Mouse (Mus musculus) forebrain, embryonic 12.5 days (tissue): ENCODE data around the gene Mid1. TPM values are rescaled to one million over a fixed set of nuclear protein-coding genes. Genes with fewer than 3 reads are reported as not detected.

Experiments
- ATAC-seq: fragments of 200-750 bp; cut with Nextera tagmentation; 2 replicates; pipeline ENCODE4 v1.8.0; 2017; ENCODE audit warnings: moderate TSS enrichment; ENCODE audit not compliant: low FRiP score
- H3K27ac ChIP-seq: fragments of 300-500 bp; sonication (generic); 2 replicates; pipeline ENCODE4 v1.5.1; 2016; ENCODE audit warnings: mild to moderate bottlenecking
- H3K27me3 ChIP-seq: fragments of 300-500 bp; sonication (generic); 2 replicates; pipeline ENCODE4 v1.6.1; 2016; ENCODE audit warnings: mild to moderate bottlenecking
- H3K36me3 ChIP-seq: fragments of 300-500 bp; sonication (generic); replicated peaks from 2 replicates; pipeline ENCODE4 v1.6.1; 2016; ENCODE audit warnings: mild to moderate bottlenecking
- H3K4me1 ChIP-seq: fragments of 300-500 bp; sonication (generic); 2 replicates; pipeline ENCODE4 v1.6.1; 2016
- H3K4me2 ChIP-seq: fragments of 300-500 bp; sonication (generic); 2 replicates; pipeline ENCODE4 v1.6.1; 2016; ENCODE audit warnings: mild to moderate bottlenecking, moderate library complexity
- H3K4me3 ChIP-seq: fragments of 300-500 bp; sonication (generic); replicated peaks from 2 replicates; pipeline ENCODE4 v1.5.1; 2016; ENCODE audit warnings: mild to moderate bottlenecking
- H3K9ac ChIP-seq: fragments of 300-500 bp; sonication (generic); 2 replicates; pipeline ENCODE4 v1.6.1; 2016; ENCODE audit warnings: mild to moderate bottlenecking
- H3K9me3 ChIP-seq: fragments of 300-500 bp; sonication (generic); 2 replicates; pipeline ENCODE4 v1.6.1; 2016
- whole genome bisulfite sequencing: fragments of 180-500 bp; shearing (Covaris S2); methylation state at CpG from one replicate; pipeline ENCODE4 v1.1.7; 2016; 5-methylcytosine and 5-hydroxymethylcytosine counted together
- polyA plus RNA-seq: library from polyadenylated mRNA; unstranded; fragments of >200 nt; fragmentation: Nextera tagmentation; extraction: Ambion mirVana; gene quantifications from 2 replicates; pipeline ENCODE4 v1.2.1, GENCODE M21; 2016

Mid1 gene
- polyA plus RNA-seq, 1 experiment from 2014 or later = 16.2 TPM

DNA sequence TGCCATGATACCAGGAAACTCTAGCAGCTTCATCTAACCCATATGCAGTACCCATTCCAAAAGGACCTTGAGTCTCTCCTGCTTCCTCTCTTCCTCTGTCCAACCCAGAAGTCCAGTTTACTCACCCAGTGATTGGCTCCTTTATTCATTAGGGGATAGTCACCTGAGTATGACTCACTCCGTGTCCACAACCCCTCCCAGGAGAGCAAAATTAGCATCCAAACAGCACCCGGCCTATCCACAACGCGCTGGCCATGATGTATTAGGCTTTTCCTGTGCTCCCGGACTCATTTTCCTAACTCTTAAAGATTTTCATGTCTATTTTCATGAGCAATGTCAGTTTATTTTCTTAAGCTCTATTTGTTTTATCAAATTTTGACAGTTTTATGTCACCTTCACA, 104.7 kb downstream of the Mid1 start:
- Histone ChIP-seq H3K36me3 (no peaks in the 10 kb centered on the region), H3K4me2 (no peak overlapping the region), H3K9ac (no peak overlapping the region), H3K9me3 (no peaks in the 10 kb centered on the region), H3K4me1 (peaks cover 5% of the 10 kb centered on the region; the same call in 1 of the 2 replicates), H3K27me3 (peaks cover 18% of the 10 kb centered on the region), H3K4me3 (no peak overlapping the region), H3K27ac (no peak overlapping the region)
- ATAC-seq = no peak
- WGBS = 81% methylated on average over 5 of the region's 5 CpGs

DNA sequence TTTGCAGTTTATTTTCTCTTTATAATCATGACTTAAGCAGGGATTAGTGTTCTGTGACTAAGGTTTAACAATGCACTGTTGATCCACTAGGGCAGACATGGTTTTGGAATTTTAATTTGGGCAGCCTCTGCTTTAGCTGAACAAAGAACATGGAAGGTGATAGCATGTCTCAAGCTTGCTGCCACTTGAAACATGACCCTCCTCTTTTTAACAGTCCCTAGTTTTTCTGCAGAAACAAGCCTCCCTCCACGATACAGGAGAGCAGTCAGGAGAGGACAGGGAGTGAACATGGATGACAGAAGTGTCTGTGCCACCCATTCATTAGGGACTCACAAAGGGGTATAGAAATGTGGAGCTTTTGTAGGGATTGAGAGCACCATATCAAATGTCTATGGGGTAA, 107.9 kb downstream of the Mid1 start:
- Histone ChIP-seq H3K9me3 (no peaks in the 10 kb centered on the region), H3K27ac (no peak overlapping the region), H3K4me1 (peaks cover 5% of the 10 kb centered on the region; the same call in 1 of the 2 replicates), H3K27me3 (peaks cover 18% of the 10 kb centered on the region), H3K36me3 (no peaks in the 10 kb centered on the region), H3K4me2 (no peak overlapping the region), H3K9ac (no peak overlapping the region), H3K4me3 (no peak overlapping the region)
- 18% methylated on average over 1 of the region's 1 CpGs for WGBS
- peak; percentile 77; the same call in 1 of the 2 replicates for ATAC-seq

DNA sequence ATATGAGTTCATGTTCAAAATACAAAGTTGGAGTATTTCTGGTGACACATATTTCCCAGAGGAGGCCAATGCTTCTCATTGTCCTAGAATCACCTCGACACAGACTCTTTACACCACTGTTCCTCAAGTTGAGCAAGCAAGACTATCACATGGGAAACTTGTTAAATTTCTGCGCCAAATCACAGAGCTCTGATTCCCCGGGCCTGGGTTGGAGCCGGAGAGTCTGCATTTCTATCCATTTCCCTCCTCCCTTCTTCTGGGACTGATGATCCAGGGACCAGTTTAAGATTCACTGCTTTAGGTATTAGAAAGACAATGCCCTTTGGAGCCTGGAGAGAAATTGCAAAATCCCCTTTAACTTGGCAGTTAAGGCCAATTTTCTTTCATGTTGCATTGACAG, 109.4 kb downstream of the Mid1 start:
- peaks cover 15% of the 10 kb centered on the region for H3K27me3 ChIP-seq
- no peak for ATAC-seq

DNA sequence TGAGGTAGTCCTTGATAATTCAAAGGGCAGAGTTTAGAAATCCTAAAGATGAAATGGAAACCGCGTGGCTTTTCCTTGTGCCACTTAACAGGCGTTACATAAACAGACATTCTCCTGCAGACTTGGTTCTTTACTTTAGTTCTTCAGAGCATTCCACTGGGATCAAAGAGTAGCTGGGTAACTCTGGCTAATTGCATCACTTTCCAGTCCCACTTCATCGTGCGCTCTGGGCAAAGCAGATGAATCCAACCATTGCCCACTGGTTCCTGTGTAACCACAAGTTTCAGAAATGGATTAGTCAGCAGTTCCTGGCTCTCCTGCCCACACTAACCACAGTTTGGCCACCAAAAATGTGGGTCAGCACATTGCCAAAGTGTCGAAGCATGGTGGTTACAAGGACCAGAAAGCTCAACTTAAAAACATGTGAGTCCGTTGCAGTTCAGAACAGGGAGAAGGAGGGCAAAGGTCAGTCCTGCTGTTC, 109.9 kb downstream of the Mid1 start:
- Histone ChIP-seq H3K4me2 (no peak overlapping the region), H3K4me3 (no peak overlapping the region), H3K36me3 (no peaks in the 10 kb centered on the region), H3K9me3 (no peaks in the 10 kb centered on the region), H3K27me3 (peaks cover 11% of the 10 kb centered on the region), H3K9ac (no peak overlapping the region), H3K4me1 (peaks cover 5% of the 10 kb centered on the region; the same call in 1 of the 2 replicates), H3K27ac (no peak overlapping the region)
- ATAC-seq = no peak
- WGBS = 52% methylated on average over 7 of the region's 7 CpGs

More for the DNA sequence above, 109.4 kb downstream of the Mid1 start:
- H3K4me2 ChIP-seq = no peak overlapping the region
- no peak overlapping the region for H3K27ac ChIP-seq
- no peak overlapping the region for H3K4me3 ChIP-seq
- H3K9me3 ChIP-seq = no peaks in the 10 kb centered on the region
- no peak overlapping the region for H3K9ac ChIP-seq
- H3K4me1 ChIP-seq = peaks cover 5% of the 10 kb centered on the region; the same call in 1 of the 2 replicates
- WGBS = 65% methylated on average over 4 of the region's 4 CpGs
- no peaks in the 10 kb centered on the region for H3K36me3 ChIP-seq

DNA sequence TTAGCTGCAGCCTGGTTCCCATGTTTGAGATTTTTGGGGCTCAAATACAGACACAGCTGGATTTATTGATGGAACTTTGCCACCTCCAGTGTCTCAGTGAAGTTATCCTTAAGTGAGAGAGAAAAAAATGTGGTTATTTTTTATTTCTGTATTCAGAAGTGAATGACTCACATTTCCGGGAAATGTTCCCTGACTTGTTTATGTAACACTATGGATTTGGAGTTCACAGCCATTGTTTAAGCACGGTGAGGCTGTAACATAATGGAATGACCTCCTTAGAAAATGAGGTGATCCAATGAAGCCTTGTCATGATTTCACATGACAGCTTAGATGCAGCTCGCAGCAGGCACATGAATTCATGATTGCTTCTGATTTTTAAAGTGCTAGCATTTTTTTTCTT, 112.1 kb downstream of the Mid1 start:
- Histone ChIP-seq H3K27me3 (peaks cover 14% of the 10 kb centered on the region), H3K4me1 (peaks cover 5% of the 10 kb centered on the region; the same call in 1 of the 2 replicates), H3K27ac (no peak overlapping the region), H3K36me3 (no peaks in the 10 kb centered on the region), H3K4me3 (no peak overlapping the region), H3K9ac (no peak overlapping the region), H3K9me3 (no peaks in the 10 kb centered on the region), H3K4me2 (no peak overlapping the region)
- ATAC-seq = no peak
- WGBS = 50% methylated on average over 3 of the region's 3 CpGs

DNA sequence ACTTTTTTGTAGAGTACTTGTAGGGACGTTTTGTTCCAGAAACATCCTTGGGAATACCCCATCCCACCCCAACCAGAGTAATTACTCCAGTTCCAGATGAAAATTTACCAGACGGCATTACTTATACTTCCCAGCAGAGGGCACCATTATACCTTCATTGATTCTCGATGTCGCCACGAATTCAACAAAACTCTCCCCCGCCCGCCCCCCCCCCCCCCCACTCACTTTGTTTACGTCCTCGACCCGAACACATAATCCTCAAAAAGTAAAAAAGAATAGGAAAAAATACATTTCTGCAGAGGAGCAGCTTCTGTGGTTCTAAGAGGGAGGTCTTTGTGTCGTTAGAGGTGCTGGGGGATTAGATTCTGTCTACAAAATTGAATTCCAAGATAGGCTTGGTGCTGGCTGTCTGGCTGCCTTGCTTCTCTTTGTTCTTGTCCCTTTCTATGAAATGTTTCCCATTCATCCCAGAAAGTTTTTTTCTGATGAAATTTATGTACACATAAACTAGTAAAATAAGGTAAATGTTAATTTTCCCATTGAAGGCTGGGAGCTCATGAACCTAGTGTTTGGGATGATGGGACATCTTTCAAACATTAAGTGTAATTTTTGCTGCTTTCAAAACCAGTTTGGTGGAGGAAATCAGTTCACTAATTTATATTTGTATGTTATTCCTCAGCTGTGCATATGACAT, 114.1 kb downstream of the Mid1 start:
- Histone ChIP-seq H3K36me3 (no peaks in the 10 kb centered on the region), H3K27me3 (peaks cover 9% of the 10 kb centered on the region), H3K4me2 (peak overlapping the region; percentile 24; the same call in 1 of the 2 replicates), H3K9me3 (no peaks in the 10 kb centered on the region), H3K4me1 (no peaks in the 10 kb centered on the region; the same call in 1 of the 2 replicates), H3K27ac (peak overlapping the region; percentile 59; the same call in 1 of the 2 replicates), H3K9ac (peak overlapping the region; percentile 36; the same call in 1 of the 2 replicates), H3K4me3 (peak overlapping the region; percentile 28)
- ATAC-seq = no peak; the same call in 1 of the 2 replicates
- 7% methylated on average over 11 of the region's 11 CpGs for WGBS

DNA sequence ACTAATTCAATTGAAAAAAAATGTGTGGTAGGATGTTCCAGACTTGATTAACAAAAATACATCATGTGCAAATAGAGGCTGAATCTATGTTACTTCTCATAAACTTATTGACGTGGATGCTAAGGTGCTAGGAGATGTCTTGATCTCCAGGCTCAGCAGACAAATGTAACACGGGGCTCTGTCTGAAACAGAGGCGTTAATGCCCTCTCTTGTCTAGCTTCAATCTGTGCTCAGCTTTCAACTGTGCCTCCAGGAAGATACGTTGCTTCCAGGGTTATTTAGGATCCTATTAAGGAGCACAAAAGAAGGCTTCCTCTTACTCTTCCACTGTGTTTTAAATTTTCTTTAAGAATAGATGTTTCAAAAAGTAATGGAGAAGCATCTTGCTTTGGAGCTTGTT, 115.2 kb downstream of the Mid1 start:
- Histone ChIP-seq H3K4me3 (no peak overlapping the region), H3K36me3 (no peaks in the 10 kb centered on the region), H3K4me2 (no peak overlapping the region), H3K27me3 (peaks cover 3% of the 10 kb centered on the region), H3K9me3 (no peaks in the 10 kb centered on the region), H3K4me1 (no peaks in the 10 kb centered on the region), H3K9ac (no peak overlapping the region), H3K27ac (no peak overlapping the region)
- 0 out of 2 replicates have a peak, but pooled peaks have one; percentile 49 for ATAC-seq
- 23% methylated on average over 4 of the region's 4 CpGs for WGBS

DNA sequence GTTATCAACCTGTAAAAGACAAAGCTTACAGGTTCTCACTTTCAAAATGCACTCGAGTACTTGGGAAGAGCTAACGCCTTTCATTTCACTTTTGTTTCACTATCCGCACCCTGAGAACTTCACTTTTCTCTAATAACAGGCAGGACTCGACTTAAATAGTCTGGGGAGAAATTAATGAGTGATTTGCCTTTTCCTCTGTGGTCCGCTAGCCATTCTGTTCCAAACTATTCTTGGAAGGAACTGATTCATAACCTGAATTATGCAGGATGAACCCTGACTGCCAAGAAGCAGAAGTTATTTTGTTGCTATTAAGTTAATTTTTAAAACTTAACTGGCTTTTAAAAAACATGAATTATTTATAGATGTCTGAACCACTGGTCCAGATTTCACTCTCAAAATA, 120.8 kb downstream of the Mid1 start:
- WGBS = 43% methylated on average over 5 of the region's 5 CpGs
- H3K9ac ChIP-seq = no peak overlapping the region
- no peak overlapping the region for H3K27ac ChIP-seq
- H3K9me3 ChIP-seq = no peaks in the 10 kb centered on the region
- no peak overlapping the region for H3K4me3 ChIP-seq
- no peak overlapping the region for H3K4me2 ChIP-seq
- peaks cover 3% of the 10 kb centered on the region for H3K27me3 ChIP-seq
- H3K36me3 ChIP-seq = no peaks in the 10 kb centered on the region
- H3K4me1 ChIP-seq = no peaks in the 10 kb centered on the region
- no peak for ATAC-seq

DNA sequence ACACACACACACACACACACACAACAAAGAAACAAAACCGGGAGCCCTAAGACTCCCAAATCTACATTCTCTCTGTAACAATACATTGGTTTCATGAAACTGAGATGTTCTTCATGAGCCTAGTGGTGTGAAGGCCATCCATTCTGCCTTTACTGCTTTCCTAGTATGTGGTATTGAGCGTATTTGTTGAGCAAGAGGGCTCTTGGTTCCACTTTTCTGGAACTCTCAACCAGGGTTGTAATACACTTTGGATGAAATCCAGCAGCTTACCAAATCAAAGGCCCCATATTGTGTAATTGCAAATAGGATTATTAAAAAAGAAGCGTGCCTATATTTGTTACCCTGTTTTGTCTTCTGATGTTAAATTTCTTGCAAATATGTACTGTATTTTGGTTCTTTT, 122.7 kb downstream of the Mid1 start:
- H3K4me1 ChIP-seq = no peaks in the 10 kb centered on the region
- H3K4me3 ChIP-seq = no peak overlapping the region
- peaks cover 4% of the 10 kb centered on the region; the same call in 1 of the 2 replicates for H3K27me3 ChIP-seq

DNA sequence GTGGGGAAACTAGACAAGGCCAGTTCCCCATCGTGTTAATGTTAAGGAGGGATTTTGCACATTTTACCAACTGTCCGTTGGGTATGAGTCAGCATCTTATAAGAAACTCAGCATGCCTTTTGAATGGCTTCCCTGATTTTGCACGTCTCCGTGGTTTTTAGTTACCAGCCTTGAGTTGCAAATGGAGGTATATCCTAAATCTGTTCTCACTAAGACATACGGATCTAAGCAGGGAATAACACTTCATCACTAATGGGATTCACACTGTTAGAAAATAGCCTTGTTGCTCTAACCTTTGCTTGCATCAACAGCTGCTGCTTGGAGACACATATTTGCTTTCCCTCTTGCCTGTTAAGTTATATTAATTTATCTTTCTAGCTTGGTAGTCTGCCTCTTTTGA, 126.3 kb downstream of the Mid1 start:
- Histone ChIP-seq H3K4me3 (no peak overlapping the region), H3K27ac (no peak overlapping the region), H3K4me2 (no peak overlapping the region), H3K9me3 (no peaks in the 10 kb centered on the region), H3K4me1 (no peaks in the 10 kb centered on the region), H3K9ac (no peak overlapping the region), H3K27me3 (0 out of 2 replicates have a peak, but pooled peaks cover 4% of the 10 kb centered on the region), H3K36me3 (no peaks in the 10 kb centered on the region)
- ATAC-seq = no peak
- 62% methylated on average over 5 of the region's 5 CpGs for WGBS

More for the DNA sequence above, 122.7 kb downstream of the Mid1 start:
- ATAC-seq = no peak
- H3K27ac ChIP-seq = no peak overlapping the region
- no peaks in the 10 kb centered on the region for H3K36me3 ChIP-seq
- 85% methylated on average over 3 of the region's 3 CpGs for WGBS
- H3K9me3 ChIP-seq = no peaks in the 10 kb centered on the region
- H3K9ac ChIP-seq = no peak overlapping the region
- no peak overlapping the region for H3K4me2 ChIP-seq

DNA sequence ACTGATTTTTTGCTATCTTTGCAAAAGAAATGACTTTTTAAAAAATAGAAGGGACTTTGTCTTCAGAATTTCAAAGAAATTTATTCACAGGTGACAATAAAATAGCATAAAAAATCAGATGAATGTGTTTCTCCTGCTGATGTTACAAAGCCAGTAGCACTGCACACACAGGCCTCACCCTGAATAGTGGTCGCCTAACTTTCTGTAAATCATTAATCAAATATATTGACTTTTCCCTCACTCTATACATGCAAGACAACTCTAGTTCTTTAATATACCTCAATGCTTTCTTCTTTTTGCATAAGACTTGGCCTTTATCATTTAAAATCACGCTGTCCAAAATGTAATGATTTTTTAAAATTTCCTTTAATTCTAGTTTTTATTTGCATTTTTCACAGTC, 126.8 kb downstream of the Mid1 start:
- Histone ChIP-seq H3K4me3 (no peak overlapping the region), H3K9ac (no peak overlapping the region), H3K9me3 (no peaks in the 10 kb centered on the region), H3K4me2 (no peak overlapping the region), H3K4me1 (no peaks in the 10 kb centered on the region), H3K27ac (no peak overlapping the region), H3K27me3 (0 out of 2 replicates have a peak, but pooled peaks cover 4% of the 10 kb centered on the region), H3K36me3 (no peaks in the 10 kb centered on the region)
- no peak for ATAC-seq
- WGBS = 85% methylated on average over 2 of the region's 2 CpGs

DNA sequence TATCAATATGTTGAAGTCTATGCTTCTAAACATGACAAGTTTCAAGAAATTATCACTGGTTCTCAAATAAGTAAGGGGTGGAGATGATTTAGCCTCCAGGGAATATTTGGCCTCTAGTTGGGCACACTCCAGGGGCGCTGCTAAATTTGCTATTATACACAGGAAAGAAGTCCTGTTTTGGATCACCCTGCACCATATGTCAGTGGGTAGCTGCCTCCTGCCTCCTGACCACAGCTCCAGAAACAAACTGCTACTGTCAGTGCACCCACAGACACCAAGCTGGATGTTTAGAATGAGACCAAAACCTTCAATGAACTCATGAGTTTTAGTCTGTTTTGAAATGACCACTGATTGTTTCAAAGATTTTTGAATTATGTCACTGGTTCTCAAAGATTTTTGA, 128.7 kb downstream of the Mid1 start:
- H3K4me2 ChIP-seq = no peak overlapping the region
- no peaks in the 10 kb centered on the region for H3K36me3 ChIP-seq
- H3K27ac ChIP-seq = no peak overlapping the region
- 0 out of 2 replicates have a peak, but pooled peaks cover 4% of the 10 kb centered on the region for H3K27me3 ChIP-seq
- H3K9ac ChIP-seq = no peak overlapping the region
- H3K4me1 ChIP-seq = no peaks in the 10 kb centered on the region
- no peak for ATAC-seq
- H3K9me3 ChIP-seq = no peaks in the 10 kb centered on the region
- no peak overlapping the region for H3K4me3 ChIP-seq
- WGBS = 46% methylated on average over 1 of the region's 1 CpGs
